Mouse (Mus musculus) layer of hippocampus, postnatal 36 days (tissue): ENCODE results near the gene Ddah1. TPM values are rescaled to one million over a fixed set of nuclear protein-coding genes. Genes with fewer than 3 reads are reported as not detected.

ENCODE experiments used
- DNase-seq, 2 experiments: peaks; one replicate each; pipeline ENCODE4 v3.0.0; 2022
- total RNA-seq, 2 experiments: library from RNA; stranded (reverse); gene quantifications; 2 replicates each; pipeline ENCODE4 v1.2.3; 2021

Gene Ddah1
- 10 to 100 TPM; 53.1 to 56.2 TPM for total RNA-seq

- DNase-seq, result peak; percentile 61 to 72
Observed at GRCm38 (mm10) chr3:145758561-145759378, at the start of gene Ddah1. Gene Ddah1 (plus strand): TSS chr3:145758675.

- no peak for DNase-seq
Observed at GRCm38 (mm10) chr3:145715923-145716322, 42.6 kb upstream of the Ddah1 start.

- DNase-seq, result no peak
Observed at GRCm38 (mm10) chr3:145719660-145720059, 38.8 kb upstream of the Ddah1 start.

- no peak for DNase-seq
Observed at GRCm38 (mm10) chr3:145725078-145725477, 33.4 kb upstream of the Ddah1 start.

GRCm38 (mm10) chr3:145728336-145728735 lies 30.1 kb upstream of the Ddah1 start:
- DNase-seq, result no peak

- no peak for DNase-seq
Observed at GRCm38 (mm10) chr3:145729531-145729930, 28.9 kb upstream of the Ddah1 start.

GRCm38 (mm10) chr3:145730092-145730491 lies 28.4 kb upstream of the Ddah1 start:
- DNase-seq, result no peak

- DNase-seq, result no peak
Observed at GRCm38 (mm10) chr3:145734857-145735256, 23.6 kb upstream of the Ddah1 start.

- DNase-seq, result no peak
Observed at GRCm38 (mm10) chr3:145736562-145736961, 21.9 kb upstream of the Ddah1 start.

GRCm38 (mm10) chr3:145738662-145739061 lies 19.8 kb upstream of the Ddah1 start:
- no peak for DNase-seq

GRCm38 (mm10) chr3:145739904-145740303 lies 18.6 kb upstream of the Ddah1 start:
- DNase-seq, result no peak

- DNase-seq, result peak; percentile 22 to 38
Observed at GRCm38 (mm10) chr3:145743050-145743449, 15.4 kb upstream of the Ddah1 start.

- DNase-seq, result no peak
Observed at GRCm38 (mm10) chr3:145743476-145744027, 14.9 kb upstream of the Ddah1 start.

GRCm38 (mm10) chr3:145748626-145749025 lies 9.8 kb upstream of the Ddah1 start:
- no peak for DNase-seq

- no peak for DNase-seq
Observed at GRCm38 (mm10) chr3:145756457-145756856, 2.0 kb upstream of the Ddah1 start.

- no peak for DNase-seq
Observed at GRCm38 (mm10) chr3:145757177-145757576, 1.3 kb upstream of the Ddah1 start.

- no peak for DNase-seq
Observed at GRCm38 (mm10) chr3:145757844-145758243, 631 bp upstream of the Ddah1 start.

GRCm38 (mm10) chr3:145759379-145760209 lies 1.1 kb downstream of the Ddah1 start:
- no peak for DNase-seq

GRCm38 (mm10) chr3:145760547-145760946 lies 2.1 kb downstream of the Ddah1 start:
- no peak for DNase-seq

GRCm38 (mm10) chr3:145761501-145762170 lies 3.2 kb downstream of the Ddah1 start:
- DNase-seq, result no peak

- DNase-seq, result no peak
Observed at GRCm38 (mm10) chr3:145762957-145763641, 4.6 kb downstream of the Ddah1 start.

- DNase-seq, result no peak
Observed at GRCm38 (mm10) chr3:145763642-145763972, 5.1 kb downstream of the Ddah1 start.
